Mouse (Mus musculus): ENCODE results near the gene Pip4k2a.

Pip4k2a gene

GRCm38 (mm10) chr2:18839532-18839931 lies 158.4 kb downstream of the Pip4k2a start:
- no peak for DNase-seq (ENCODE audit: low spot score in 2 of 2)

- DNase-seq (ENCODE audit: low spot score in 2 of 2), result no peak
Observed at GRCm38 (mm10) chr2:18835266-18835908, 162.5 kb downstream of the Pip4k2a start.

DNA sequence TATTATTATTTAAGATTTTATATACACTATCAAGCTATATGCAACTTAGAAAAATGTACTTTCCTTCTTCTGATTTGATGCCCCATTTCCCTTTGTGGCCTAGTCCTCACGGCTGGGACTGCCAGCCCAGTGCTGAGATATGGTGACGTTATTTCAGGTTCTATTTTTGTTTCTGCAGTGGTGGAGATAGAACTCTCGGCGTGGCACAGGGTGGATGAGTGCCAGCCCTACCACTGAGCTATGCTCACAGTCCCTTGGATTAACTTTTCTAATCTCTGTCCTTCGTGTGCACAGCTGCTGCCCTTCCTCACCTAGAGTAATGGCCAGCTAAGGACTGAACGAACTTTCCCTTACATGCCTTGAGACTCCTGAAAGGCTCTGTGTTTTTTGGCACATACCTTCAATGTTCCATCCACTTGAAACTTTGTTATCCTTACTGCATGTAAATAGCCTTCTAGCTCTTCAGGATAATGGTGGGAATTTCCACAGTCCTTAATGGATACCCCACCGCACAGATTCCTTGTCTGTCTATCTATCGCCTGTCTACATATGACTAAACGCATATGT lies 164.8 kb downstream of the Pip4k2a start:
- no peak for DNase-seq (ENCODE audit: low spot score in 2 of 2)

DNA sequence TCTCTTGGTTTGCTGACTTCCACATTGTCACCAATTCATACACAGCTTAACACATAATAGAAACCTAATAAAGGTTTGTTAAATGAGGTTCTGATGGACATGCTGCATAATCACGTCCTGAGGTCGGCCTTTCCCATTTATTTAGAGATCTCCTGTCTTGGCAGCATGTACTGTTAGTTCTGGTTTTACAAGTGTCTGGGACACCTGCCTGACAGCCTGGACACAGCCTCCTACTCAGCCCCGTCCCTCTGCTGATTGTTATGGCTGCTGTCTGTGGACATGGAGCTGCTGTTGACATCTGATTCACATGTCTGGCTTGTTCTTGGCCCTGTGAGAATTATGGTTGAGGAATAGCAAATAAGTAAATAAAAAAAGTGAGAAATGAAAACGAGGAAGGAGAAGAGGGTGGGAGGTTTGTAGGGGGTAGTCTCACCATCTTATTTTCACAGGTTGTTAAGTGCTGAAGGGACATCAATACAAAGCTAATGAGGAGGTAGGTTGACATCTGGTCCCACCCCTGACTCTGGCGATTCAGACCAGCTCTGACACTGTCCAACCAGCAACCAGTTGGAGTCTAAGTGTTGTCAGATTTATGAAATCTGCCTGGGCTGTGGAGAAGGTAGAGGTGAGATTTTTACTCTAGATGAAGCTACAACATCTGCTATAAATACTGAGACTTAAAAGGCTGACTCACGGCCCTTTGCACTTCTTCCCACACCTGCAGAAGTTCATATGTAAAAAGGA lies 166.7 kb downstream of the Pip4k2a start:
- DNase-seq (ENCODE audit: low spot score in 2 of 2), result no peak

DNA sequence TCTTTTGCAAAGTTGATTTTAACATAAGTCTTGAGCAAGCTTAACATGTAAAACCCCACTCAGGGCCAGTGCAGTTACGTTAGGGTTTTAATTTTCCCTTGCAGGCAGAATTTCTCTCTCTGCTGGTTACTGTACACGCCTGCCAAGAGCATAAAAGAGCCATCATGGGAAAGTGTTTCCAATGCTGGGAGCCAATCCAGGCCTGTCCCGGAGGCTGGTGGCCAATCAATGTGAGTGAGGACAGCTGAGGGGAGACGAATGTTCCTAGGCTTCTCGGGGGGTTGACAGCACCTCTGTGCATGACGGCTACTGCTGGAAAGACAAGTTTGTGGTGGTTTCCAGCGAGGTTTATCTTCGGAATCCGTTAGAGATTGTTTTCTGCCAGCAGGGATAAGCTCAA lies 175.2 kb downstream of the Pip4k2a start:
- peak in 1 of 2 experiments; percentile 22 for DNase-seq (ENCODE audit: low spot score in 2 of 2)

- no peak for DNase-seq (ENCODE audit: low spot score in 2 of 2)
Observed at GRCm38 (mm10) chr2:18821451-18822379, 176.2 kb downstream of the Pip4k2a start.

DNA sequence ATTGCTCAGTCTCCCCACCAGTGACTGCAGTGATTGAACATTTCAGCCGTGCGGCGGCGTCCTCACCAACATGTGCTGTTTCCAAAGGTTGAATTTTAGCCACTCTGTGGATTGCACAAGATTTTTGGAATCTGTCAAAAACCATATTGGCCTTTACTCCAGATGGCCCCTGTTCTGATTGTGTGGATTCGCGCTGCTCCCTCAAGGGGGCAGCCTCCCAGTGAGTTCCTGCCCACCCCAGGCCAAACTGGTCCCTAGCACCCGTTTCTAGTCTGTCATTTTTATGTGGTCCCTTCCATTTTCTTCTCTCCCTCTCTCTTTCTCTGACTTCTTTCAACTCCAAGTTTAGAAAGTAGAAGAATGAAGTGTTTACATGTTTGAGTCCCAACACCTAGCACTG lies 178.4 kb downstream of the Pip4k2a start:
- no peak for DNase-seq (ENCODE audit: low spot score in 2 of 2)

DNA sequence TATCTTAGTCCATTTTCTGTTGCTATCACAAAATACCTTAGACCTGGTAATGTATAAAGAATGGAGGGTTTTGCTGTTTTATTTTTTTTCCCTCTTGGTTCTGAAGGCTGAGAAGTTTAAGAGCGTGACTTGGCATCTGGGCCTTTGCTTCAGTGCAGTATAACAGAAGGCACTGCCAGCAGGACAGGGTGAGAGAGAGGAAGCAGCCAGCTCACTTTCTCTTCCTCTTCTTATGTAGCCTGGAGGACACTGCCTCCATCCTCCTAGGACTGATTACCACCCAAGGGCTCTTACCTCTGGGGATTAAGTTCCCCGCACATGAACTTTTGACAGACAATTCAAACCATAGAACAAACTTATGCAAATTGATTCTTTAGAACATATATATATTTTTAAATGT lies 181.9 kb downstream of the Pip4k2a start:
- no peak for DNase-seq (ENCODE audit: low spot score in 2 of 2)

GRCm38 (mm10) chr2:18815336-18815965 lies 182.5 kb downstream of the Pip4k2a start:
- no peak for DNase-seq (ENCODE audit: low spot score in 2 of 2)

GRCm38 (mm10) chr2:18814447-18814804 lies 183.5 kb downstream of the Pip4k2a start:
- DNase-seq (ENCODE audit: low spot score in 2 of 2), result no peak

- no peak for DNase-seq (ENCODE audit: low spot score in 2 of 2)
Observed at GRCm38 (mm10) chr2:18813683-18814446, 184.1 kb downstream of the Pip4k2a start.

GRCm38 (mm10) chr2:18807961-18808360 lies 190.0 kb downstream of the Pip4k2a start:
- DNase-seq (ENCODE audit: low spot score in 2 of 2), result no peak

- no peak for DNase-seq (ENCODE audit: low spot score in 2 of 2)
Observed at GRCm38 (mm10) chr2:18801281-18801862, 196.6 kb downstream of the Pip4k2a start.

GRCm38 (mm10) chr2:18800646-18801251 lies 197.2 kb downstream of the Pip4k2a start:
- DNase-seq (ENCODE audit: low spot score in 2 of 2), result peak in 1 of 2 experiments; percentile 14

- DNase-seq (ENCODE audit: low spot score in 2 of 2), result peak; percentile 75 to 79
Observed at GRCm38 (mm10) chr2:18799966-18800645, 197.8 kb downstream of the Pip4k2a start.

GRCm38 (mm10) chr2:18799265-18799965 lies 198.5 kb downstream of the Pip4k2a start:
- DNase-seq (ENCODE audit: low spot score in 2 of 2), result no peak

GRCm38 (mm10) chr2:18797776-18798175 lies 200.2 kb downstream of the Pip4k2a start:
- no peak for DNase-seq (ENCODE audit: low spot score in 2 of 2)

DNA sequence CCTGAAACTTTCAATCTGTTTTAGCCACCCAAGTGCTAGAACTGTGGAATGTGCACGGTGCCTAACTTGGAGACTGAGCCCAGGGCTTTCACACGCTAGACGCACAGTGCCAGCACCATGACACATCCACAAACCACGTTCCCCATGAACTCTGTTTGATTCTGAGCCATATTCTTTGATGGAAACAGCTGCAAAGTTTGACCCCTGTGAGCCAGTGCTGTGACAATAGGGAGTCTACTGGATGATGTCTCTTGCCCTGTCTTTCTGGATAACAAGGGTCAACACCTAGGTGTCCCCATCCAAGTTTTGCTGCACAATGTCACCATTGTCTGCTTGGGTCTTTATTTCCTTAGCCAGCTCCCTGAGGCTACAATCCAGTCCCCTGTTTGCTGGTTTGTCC lies 203.7 kb downstream of the Pip4k2a start:
- no peak for DNase-seq (ENCODE audit: low spot score in 2 of 2)
